Mouse (Mus musculus): ENCODE data around the gene Tmed4. TPM values are rescaled to one million over a fixed set of nuclear protein-coding genes. Genes with fewer than 3 reads are reported as not detected.

Gene Tmed4
- polyA plus RNA-seq (2014; fragmentation: Nextera tagmentation; extraction: Ambion mirVana): 109 and 117 TPM in 2 replicates

DNA sequence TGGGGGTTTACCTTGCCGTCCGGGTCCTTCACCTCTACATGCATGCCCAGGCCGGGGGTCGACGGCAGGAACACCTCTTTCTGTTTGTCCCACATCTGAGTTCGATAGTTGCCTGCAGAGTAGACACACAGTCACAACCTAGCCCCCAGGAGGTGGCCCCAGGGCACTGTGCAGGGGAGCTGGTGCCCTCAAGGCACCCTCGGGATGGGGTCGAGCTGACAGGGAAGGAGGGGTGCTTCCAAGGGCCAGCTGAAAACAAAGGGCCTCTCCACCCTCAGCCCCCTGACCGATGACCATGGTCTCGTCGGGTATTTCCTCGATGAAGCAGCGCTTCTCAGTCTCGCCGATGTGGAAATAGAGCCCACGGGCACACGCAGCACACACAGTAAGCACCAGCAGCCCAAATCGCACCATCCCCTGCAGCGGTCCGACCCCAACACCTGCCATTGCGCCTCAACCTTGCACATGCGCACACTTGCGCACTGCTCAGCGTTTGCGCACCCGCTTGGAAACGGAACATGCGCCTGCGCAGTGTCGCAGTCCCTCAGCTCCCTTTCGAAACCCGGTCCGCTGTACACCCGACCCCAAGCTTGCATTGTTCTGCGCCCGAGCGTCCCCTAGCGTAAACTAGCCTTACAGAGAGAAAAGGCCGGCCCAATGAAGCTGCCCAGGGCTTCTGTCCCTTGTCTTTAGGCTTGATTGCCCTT lies at the start of gene Tmed4:
Gene Tmed4 (minus strand): TSS at position 484 of the 707 bp plus-strand sequence.
- 1% methylated on average over 36 of the region's 39 CpGs for WGBS
- Histone ChIP-seq H3K4me2 (ENCODE audit: low read depth, low read length) (peak within 1 kb of the TSS; percentile 91), H3K4me1 (ENCODE audit: control insufficient read depth, insufficient read depth, low read length) (peaks cover 7% of the 10 kb centered on the region), H3K27ac (replicated peaks; ENCODE audit: low read depth, low read length) (peak within 1 kb of the TSS; percentile 64), H3K9ac (ENCODE audit: low read depth, low read length) (peak within 1 kb of the TSS; percentile 83), H3K4me3 (ENCODE audit: low read depth, low read length) (peak within 1 kb of the TSS; percentile 78), H3K27me3 (replicated peaks; ENCODE audit: control insufficient read depth, insufficient read depth, low read length) (no peaks in the 10 kb centered on the region), H3K9me3 (ENCODE audit: control insufficient read depth, low read length) (no peaks in the 10 kb centered on the region), H3K36me3 (ENCODE audit: control insufficient read depth, insufficient read depth, low read length) (peaks cover 23% of the 10 kb centered on the region)
- DNase-seq (ENCODE audit: low spot score) (peak; percentile 98), ATAC-seq (ENCODE audit: low read depth) (peak; percentile 98)

- H3K27me3 ChIP-seq (replicated peaks; ENCODE audit: control insufficient read depth, insufficient read depth, low read length): no peaks in the 10 kb centered on the region
- H3K4me3 ChIP-seq (ENCODE audit: low read depth, low read length): no peak overlapping the region
- no peak overlapping the region for H3K4me2 ChIP-seq (ENCODE audit: low read depth, low read length)
- no peak overlapping the region for H3K9ac ChIP-seq (ENCODE audit: low read depth, low read length)
- DNase-seq (ENCODE audit: low spot score) (no peak), ATAC-seq (ENCODE audit: low read depth) (no peak)
- no peaks in the 10 kb centered on the region for H3K4me1 ChIP-seq (ENCODE audit: control insufficient read depth, insufficient read depth, low read length)
- H3K9me3 ChIP-seq (ENCODE audit: control insufficient read depth, low read length): no peaks in the 10 kb centered on the region
- H3K27ac ChIP-seq (replicated peaks; ENCODE audit: low read depth, low read length): no peak overlapping the region
- 86% methylated on average over 5 of the region's 5 CpGs for WGBS
- H3K36me3 ChIP-seq (ENCODE audit: control insufficient read depth, insufficient read depth, low read length): peaks cover 38% of the 10 kb centered on the region
These were observed 48.7 kb upstream of the Tmed4 start for GRCm38 (mm10) chr11:6323348-6323747.

- Histone ChIP-seq H3K4me1 (ENCODE audit: control insufficient read depth, insufficient read depth, low read length) (no peaks in the 10 kb centered on the region), H3K27me3 (replicated peaks; ENCODE audit: control insufficient read depth, insufficient read depth, low read length) (no peaks in the 10 kb centered on the region), H3K4me2 (ENCODE audit: low read depth, low read length) (no peak overlapping the region), H3K36me3 (ENCODE audit: control insufficient read depth, insufficient read depth, low read length) (peaks cover 50% of the 10 kb centered on the region), H3K9me3 (ENCODE audit: control insufficient read depth, low read length) (no peaks in the 10 kb centered on the region), H3K4me3 (ENCODE audit: low read depth, low read length) (no peak overlapping the region), H3K27ac (replicated peaks; ENCODE audit: low read depth, low read length) (no peak overlapping the region), H3K9ac (ENCODE audit: low read depth, low read length) (no peak overlapping the region)
- DNase-seq (ENCODE audit: low spot score) (no peak), ATAC-seq (ENCODE audit: low read depth) (no peak)
- 88% methylated on average over 2 of the region's 2 CpGs for WGBS
These were observed 47.4 kb upstream of the Tmed4 start for GRCm38 (mm10) chr11:6322086-6322485.

- no peaks in the 10 kb centered on the region for H3K4me1 ChIP-seq (ENCODE audit: control insufficient read depth, insufficient read depth, low read length)
- no peaks in the 10 kb centered on the region for H3K9me3 ChIP-seq (ENCODE audit: control insufficient read depth, low read length)
- 84% methylated on average over 2 of the region's 2 CpGs for WGBS
- H3K4me3 ChIP-seq (ENCODE audit: low read depth, low read length): no peak overlapping the region
- H3K27me3 ChIP-seq (replicated peaks; ENCODE audit: control insufficient read depth, insufficient read depth, low read length): no peaks in the 10 kb centered on the region
- H3K36me3 ChIP-seq (ENCODE audit: control insufficient read depth, insufficient read depth, low read length): peaks cover 69% of the 10 kb centered on the region
- ATAC-seq (ENCODE audit: low read depth) (no peak), DNase-seq (ENCODE audit: low spot score) (no peak)
- H3K9ac ChIP-seq (ENCODE audit: low read depth, low read length): no peak overlapping the region
- no peak overlapping the region for H3K4me2 ChIP-seq (ENCODE audit: low read depth, low read length)
- no peak overlapping the region for H3K27ac ChIP-seq (replicated peaks; ENCODE audit: low read depth, low read length)
These were observed 44.7 kb upstream of the Tmed4 start for GRCm38 (mm10) chr11:6319374-6319773.

DNA sequence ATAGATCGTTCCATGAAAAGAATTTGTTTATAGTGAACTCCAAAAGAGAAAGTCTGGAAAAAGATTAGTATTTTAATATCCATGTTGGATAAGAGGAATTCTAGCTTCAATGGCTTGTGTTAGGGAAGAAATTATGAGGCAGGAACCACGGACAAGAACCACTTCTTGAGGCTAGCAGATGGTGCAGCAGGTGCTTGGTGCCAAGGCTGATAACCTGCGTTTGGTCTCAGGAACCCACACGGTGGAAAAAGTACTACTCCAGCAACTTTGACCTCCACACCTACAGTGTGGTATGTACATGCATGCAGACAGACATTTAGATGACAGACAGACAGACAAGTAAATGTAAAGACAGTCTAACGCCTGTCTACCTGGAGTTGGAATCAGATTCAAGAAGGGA lies 43.9 kb upstream of the Tmed4 start:
- no peak overlapping the region for H3K9ac ChIP-seq (ENCODE audit: low read depth, low read length)
- no peak overlapping the region for H3K27ac ChIP-seq (replicated peaks; ENCODE audit: low read depth, low read length)
- H3K4me2 ChIP-seq (ENCODE audit: low read depth, low read length): no peak overlapping the region
- ATAC-seq (ENCODE audit: low read depth) (no peak), DNase-seq (ENCODE audit: low spot score) (no peak)
- WGBS: 92% methylated on average over 5 of the region's 5 CpGs
- no peaks in the 10 kb centered on the region for H3K4me1 ChIP-seq (ENCODE audit: control insufficient read depth, insufficient read depth, low read length)
- H3K4me3 ChIP-seq (ENCODE audit: low read depth, low read length): no peak overlapping the region
- H3K27me3 ChIP-seq (replicated peaks; ENCODE audit: control insufficient read depth, insufficient read depth, low read length): no peaks in the 10 kb centered on the region
- H3K36me3 ChIP-seq (ENCODE audit: control insufficient read depth, insufficient read depth, low read length): peaks cover 74% of the 10 kb centered on the region
- no peaks in the 10 kb centered on the region for H3K9me3 ChIP-seq (ENCODE audit: control insufficient read depth, low read length)

DNA sequence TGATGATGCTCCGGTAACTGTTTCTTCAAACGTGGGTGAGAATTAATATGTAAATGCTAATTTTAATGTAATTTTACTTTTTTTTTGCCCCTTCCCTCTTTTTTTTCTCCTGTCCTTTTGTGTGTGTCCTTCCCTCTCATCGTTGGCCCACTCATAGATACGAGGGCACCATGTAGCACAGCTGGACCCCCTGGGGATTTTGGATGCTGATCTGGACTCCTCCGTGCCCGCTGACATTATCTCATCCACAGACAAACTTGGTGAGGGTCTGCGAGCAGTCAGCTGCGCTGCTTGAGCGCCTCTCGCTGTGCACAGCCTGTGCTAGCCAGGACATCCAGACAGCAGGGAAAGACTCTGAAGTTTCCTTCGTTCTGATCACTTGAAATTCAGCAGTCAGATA lies 42.2 kb upstream of the Tmed4 start:
- no peak overlapping the region for H3K9ac ChIP-seq (ENCODE audit: low read depth, low read length)
- no peak overlapping the region for H3K27ac ChIP-seq (replicated peaks; ENCODE audit: low read depth, low read length)
- no peak for ATAC-seq (ENCODE audit: low read depth)
- H3K4me2 ChIP-seq (ENCODE audit: low read depth, low read length): no peak overlapping the region
- no peaks in the 10 kb centered on the region for H3K9me3 ChIP-seq (ENCODE audit: control insufficient read depth, low read length)
- DNase-seq (ENCODE audit: low spot score): no peak
- H3K4me3 ChIP-seq (ENCODE audit: low read depth, low read length): no peak overlapping the region
- H3K36me3 ChIP-seq (ENCODE audit: control insufficient read depth, insufficient read depth, low read length): peaks cover 77% of the 10 kb centered on the region
- H3K27me3 ChIP-seq (replicated peaks; ENCODE audit: control insufficient read depth, insufficient read depth, low read length): no peaks in the 10 kb centered on the region
- WGBS: 84% methylated on average over 11 of the region's 11 CpGs
- H3K4me1 ChIP-seq (ENCODE audit: control insufficient read depth, insufficient read depth, low read length): no peaks in the 10 kb centered on the region

DNA sequence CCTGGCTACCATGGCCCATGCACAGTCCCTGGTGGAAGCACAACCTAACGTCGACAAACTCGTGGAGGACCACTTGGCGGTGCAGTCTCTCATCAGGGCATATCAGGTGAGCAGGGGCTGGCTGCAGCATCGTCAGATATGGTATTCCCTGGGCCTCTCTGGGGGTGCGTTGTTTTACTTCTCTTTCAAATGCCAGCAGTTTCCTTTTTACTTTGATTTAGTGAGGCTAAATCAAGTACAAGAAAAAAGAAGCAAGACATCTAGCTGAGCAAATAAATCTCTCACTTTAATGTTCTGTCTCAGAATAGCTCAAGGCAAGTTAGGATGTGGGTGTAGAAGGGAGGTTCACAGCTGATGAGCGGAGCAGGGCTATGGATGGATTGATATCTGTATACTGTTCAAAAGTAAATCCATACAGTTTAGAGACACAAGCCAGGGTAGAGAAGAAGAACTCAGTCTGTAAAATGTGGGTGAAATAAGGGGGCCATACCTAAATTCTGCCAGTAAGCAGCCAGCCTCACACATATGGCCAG lies 39.3 kb upstream of the Tmed4 start:
- ATAC-seq (ENCODE audit: low read depth): no peak
- H3K36me3 ChIP-seq (ENCODE audit: control insufficient read depth, insufficient read depth, low read length): peaks cover 75% of the 10 kb centered on the region

DNA sequence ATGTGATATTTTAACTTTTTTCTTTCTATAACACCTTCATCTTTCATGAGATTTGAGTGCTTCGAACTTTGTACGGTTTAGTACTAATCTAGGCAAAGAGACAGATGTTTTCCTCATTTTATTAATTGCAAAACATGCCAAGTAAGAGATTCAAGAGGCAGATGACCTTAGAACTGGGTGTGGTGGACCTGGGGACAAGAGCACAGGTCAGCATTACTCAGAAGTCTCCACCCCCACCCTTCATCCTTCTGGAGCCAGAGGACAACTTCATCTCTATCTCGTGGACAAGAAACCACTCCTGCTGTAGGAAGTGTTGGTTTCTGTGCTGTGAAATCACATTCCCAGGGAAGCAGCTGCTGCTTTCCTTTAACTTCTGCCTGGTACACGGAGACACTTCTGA lies 33.5 kb upstream of the Tmed4 start:
- H3K27ac ChIP-seq (replicated peaks; ENCODE audit: low read depth, low read length): no peak overlapping the region
- H3K36me3 ChIP-seq (ENCODE audit: control insufficient read depth, insufficient read depth, low read length): peaks cover 51% of the 10 kb centered on the region

More for the DNA sequence above, 39.3 kb upstream of the Tmed4 start:
- no peak overlapping the region for H3K4me2 ChIP-seq (ENCODE audit: low read depth, low read length)
- no peak for DNase-seq (ENCODE audit: low spot score)
- no peak overlapping the region for H3K9ac ChIP-seq (ENCODE audit: low read depth, low read length)
- H3K27ac ChIP-seq (replicated peaks; ENCODE audit: low read depth, low read length): no peak overlapping the region
- no peak overlapping the region for H3K4me3 ChIP-seq (ENCODE audit: low read depth, low read length)
- WGBS: 86% methylated on average over 7 of the region's 7 CpGs
- H3K27me3 ChIP-seq (replicated peaks; ENCODE audit: control insufficient read depth, insufficient read depth, low read length): no peaks in the 10 kb centered on the region
- H3K4me1 ChIP-seq (ENCODE audit: control insufficient read depth, insufficient read depth, low read length): no peaks in the 10 kb centered on the region
- no peaks in the 10 kb centered on the region for H3K9me3 ChIP-seq (ENCODE audit: control insufficient read depth, low read length)

GRCm38 (mm10) chr11:6305943-6306430 lies 31.3 kb upstream of the Tmed4 start:
- WGBS: 65% methylated on average over 1 of the region's 1 CpGs
- Histone ChIP-seq H3K4me2 (ENCODE audit: low read depth, low read length) (no peak overlapping the region), H3K36me3 (ENCODE audit: control insufficient read depth, insufficient read depth, low read length) (peaks cover 58% of the 10 kb centered on the region), H3K27ac (replicated peaks; ENCODE audit: low read depth, low read length) (no peak overlapping the region), H3K4me1 (ENCODE audit: control insufficient read depth, insufficient read depth, low read length) (no peaks in the 10 kb centered on the region), H3K4me3 (ENCODE audit: low read depth, low read length) (no peak overlapping the region), H3K9ac (ENCODE audit: low read depth, low read length) (no peak overlapping the region), H3K27me3 (replicated peaks; ENCODE audit: control insufficient read depth, insufficient read depth, low read length) (no peaks in the 10 kb centered on the region), H3K9me3 (ENCODE audit: control insufficient read depth, low read length) (no peaks in the 10 kb centered on the region)
- no peak for DNase-seq (ENCODE audit: low spot score)
- no peak for ATAC-seq (ENCODE audit: low read depth)

More for the DNA sequence above, 33.5 kb upstream of the Tmed4 start:
- ATAC-seq (ENCODE audit: low read depth) (no peak), DNase-seq (ENCODE audit: low spot score) (no peak)
- 91% methylated on average over 4 of the region's 4 CpGs for WGBS
- Histone ChIP-seq H3K4me2 (ENCODE audit: low read depth, low read length) (no peak overlapping the region), H3K9me3 (ENCODE audit: control insufficient read depth, low read length) (no peaks in the 10 kb centered on the region), H3K27me3 (replicated peaks; ENCODE audit: control insufficient read depth, insufficient read depth, low read length) (no peaks in the 10 kb centered on the region), H3K9ac (ENCODE audit: low read depth, low read length) (no peak overlapping the region), H3K4me3 (ENCODE audit: low read depth, low read length) (no peak overlapping the region), H3K4me1 (ENCODE audit: control insufficient read depth, insufficient read depth, low read length) (no peaks in the 10 kb centered on the region)
